Mouse (Mus musculus) mature B cell (primary cell): ENCODE results near the gene Gm379.

Source experiments
- in situ Hi-C: fragments of 300-500 bp; cut with MboI; formaldehyde crosslinking; loops from 2 replicates; pipeline ENCODE4 v1.14.3; 2019

Gm379 gene

GRCm38 (mm10) chrX:108664885-108665284, at the start of gene Gm379:
Gm379 (minus strand) TSS chrX:108664891.
- in situ Hi-C loops = no loop called here

DNA sequence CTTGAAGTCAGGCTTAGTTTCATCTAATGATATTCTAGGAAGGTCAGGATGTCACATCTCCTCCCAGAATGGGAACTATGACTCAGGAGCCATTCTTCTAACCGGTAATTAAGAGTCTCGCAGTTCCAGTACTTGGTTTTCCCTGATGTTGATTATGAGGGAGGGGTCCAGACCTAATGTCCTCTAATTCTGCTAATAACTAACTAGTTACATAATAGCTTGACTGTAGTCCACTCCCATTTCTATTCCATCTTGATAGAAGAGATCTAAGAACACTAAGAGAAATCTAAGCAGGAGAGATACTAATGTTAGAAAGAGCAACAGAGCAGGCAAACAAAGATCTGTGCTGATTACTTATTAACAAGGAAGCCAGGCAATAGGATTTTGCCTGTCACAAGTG, 39.6 kb upstream of the Gm379 start:
- in situ Hi-C loops = no loop called here

GRCm38 (mm10) chrX:108668868-108669267, 4.2 kb upstream of the Gm379 start:
- in situ Hi-C loops = no loop called here

GRCm38 (mm10) chrX:108621991-108622390, 42.7 kb downstream of the Gm379 start:
- in situ Hi-C loops = no loop called here

DNA sequence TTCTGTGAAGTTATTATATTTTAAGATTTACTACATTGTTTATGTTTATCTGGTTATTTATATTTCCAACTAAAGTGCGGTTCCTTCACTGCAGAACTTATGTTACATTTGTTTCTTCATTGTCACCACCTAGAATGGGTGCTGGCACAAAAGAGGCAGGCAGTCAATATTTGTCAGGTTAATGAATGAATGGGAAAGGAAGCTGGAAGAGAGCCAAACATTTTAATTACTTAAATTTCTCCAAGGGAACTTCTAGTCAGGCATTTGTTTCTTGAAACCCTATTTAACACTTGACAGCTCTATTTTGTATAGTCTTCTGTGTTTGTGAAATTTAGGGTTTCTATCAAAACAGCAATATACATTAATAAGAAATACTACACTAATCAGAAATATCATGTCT, 43.8 kb downstream of the Gm379 start:
- in situ Hi-C loops = no loop called here
